Mouse (Mus musculus) c-Kit-negative CD71-positive TER-119-positive erythroid progenitor cells, embryonic 14.5 days (primary cell): ENCODE results near the gene Vps36.
A peak's percentile ranks its signal among the peaks of the same experiment; 100 is the strongest.

Experiments used
- DNase-seq: peaks from one replicate; pipeline ENCODE4 v3.0.0-alpha.2; 2013; ENCODE audit warnings: low read depth, low spot score

Vps36 gene

DNA sequence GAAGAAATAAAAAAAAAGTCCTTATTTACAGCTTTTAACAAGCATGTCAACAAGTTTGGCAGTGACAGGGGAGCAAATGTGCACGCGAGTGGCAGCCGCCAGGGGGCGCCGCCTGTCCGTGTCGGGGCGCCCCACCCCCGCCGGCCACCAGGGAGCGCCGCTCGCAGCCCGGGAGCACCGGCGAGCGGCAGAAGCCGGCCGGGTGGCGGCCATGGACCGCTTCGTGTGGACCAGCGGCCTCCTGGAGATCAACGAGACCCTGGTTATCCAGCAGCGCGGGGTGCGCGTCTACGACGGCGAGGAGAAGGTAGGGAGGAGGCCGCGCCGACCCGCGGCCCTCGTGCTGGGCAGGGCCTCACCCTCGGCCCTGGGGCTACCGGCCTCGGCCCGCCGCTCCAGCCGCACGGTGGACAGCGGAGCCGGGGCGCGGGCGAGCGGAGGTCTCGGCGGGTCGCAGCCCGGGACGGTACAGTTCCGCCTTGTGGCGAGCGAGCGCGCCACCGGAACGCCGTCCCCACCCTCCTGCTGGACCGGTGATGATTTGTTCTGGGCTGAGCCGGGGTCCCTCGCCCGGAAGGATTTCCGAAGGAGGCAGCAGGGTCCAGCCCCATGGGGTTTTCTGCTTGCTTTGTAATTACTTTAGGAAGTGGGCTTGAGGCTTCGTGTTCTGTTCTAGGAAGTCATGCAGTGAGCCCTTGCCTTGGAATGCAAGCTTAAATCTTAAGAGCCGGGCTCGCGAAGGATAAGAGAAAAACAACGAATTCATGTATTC, at the start of gene Vps36:
TSS of gene Vps36 (plus strand) at position 150 of the 772 bp plus-strand sequence.
- DNase-seq, result peak; percentile 77

DNA sequence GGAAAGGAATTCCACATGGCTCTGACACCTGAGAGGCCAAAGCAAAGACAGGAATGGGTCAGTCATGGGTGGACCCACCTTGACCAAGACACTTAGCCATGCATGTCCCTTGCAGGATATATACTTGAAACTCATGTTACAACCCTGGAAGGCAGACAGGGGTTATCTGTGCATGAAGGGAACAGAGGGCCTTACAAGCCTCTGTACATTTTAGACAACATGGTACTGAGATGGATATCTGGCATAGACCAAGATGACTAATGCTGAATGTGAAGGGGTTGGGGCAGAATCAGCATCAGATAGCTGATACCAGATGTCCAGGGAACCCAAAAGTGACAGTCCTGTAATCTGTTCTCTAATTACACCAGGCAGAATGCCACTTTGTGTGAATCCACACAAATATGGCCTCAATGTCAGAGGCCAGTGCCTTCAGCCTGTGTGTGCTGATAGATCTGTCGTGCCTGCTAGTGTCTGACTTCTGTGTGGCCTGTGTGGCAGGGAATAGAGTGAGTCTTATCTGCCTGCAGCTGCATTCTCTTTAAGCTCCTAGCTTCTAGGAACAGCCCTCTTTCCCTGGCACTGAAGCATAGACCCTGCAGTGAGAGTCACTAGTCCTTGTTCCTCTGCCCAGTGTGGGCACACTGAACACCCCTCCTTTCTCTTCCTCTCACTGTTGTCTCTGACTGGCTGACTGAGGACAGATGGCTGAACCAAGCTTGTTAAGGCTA, 48.7 kb upstream of the Vps36 start:
- DNase-seq, result no peak

DNA sequence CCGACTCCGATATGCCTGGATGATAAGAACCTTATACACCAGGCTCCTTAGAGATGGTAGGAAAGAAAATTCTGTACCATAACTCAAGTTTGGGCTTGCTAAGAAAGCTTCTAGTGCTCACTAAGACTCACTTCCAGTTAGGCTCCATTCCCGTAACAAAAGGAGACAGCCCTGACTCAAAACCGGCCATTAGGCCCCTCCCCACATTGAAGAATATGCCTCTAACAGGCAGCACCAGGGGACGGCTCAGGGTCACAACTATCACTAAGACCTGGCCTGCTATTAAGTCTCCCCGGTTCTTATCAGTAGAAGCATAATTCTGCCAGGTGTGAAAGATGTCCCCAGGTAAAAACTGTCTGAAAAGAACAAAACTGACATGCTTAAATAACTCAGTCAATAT, 46.8 kb upstream of the Vps36 start:
- DNase-seq, result no peak

DNA sequence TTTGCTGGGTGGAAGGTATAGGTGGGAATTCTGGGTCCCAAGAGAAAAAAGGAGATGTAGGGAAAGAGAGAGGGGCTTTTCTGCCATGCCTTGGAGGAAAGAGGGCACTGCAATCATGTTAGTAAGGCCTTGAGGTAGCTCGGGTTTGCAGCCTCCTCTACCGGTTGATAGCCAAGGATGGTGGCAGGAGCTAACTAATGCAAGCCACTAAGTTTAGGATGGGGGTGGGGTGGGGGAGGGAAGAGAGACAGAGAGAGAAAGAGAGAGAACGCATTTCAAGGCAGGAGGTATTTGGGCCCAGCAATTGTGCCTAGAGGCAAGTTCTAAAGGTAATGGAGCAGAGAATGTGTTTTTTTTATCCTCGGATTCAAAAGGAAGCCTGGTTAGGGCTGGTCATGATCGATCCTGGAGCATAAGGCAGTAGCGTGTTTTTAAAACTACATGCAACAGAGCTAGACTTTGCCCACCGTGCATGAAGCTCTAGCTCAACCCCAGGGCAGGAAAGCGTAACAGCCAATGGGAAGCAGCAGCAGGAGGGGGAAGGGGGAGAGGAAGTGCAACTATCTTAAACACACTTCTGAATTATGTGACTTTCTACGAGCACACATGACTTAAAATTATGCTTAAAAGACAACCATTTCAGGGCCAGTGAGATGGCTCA, 44.8 kb upstream of the Vps36 start:
- no peak for DNase-seq

DNA sequence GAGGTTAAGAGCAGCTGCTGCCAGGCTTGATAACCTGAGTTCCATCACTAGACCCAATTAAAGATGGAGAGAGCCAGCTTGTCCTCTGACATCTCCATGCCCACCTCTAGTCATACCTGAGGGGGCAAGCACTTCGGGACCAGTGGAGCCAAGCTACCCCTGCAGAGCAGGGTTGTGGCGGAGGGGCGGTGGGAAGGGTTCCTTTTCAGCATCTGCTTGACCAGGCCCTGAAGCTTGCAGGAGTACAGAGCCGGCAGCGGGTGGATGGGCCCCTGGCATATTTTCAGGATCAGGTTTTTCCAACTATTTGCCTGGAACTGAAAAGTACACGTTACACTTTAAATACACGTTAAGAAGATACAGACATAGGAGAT, 44.3 kb upstream of the Vps36 start:
- DNase-seq, result no peak

DNA sequence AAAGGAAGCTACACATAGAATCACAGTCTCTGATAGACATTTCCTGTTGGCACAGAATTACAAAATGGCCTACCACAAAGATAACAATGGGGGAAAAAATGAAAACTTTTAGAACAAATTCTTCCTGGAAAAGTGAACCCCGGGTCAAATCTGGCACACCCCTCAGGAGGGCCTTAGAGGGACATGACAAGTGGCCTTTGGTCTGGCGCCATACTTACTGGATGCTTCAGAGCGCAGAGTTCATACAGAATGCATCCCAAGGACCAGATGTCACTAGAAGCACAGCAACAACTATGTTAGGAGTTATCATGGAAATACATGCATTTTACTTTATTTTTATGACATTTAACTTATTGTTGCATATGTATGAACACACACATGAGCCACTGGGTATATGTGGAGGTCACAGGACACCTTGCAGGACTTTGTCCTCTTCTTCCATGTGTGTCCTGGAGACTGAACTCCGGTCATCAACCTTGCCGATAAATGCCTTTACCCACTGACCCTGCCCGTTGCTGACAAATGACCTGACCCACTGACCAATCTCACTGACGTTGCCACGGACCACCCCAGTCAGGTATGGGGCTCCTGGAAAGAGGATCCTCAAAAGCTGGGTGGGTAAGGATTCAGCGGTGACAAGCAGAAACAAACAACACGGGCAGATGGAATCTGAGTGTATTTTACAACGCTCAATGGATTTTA, 42.8 kb upstream of the Vps36 start:
- no peak for DNase-seq

DNA sequence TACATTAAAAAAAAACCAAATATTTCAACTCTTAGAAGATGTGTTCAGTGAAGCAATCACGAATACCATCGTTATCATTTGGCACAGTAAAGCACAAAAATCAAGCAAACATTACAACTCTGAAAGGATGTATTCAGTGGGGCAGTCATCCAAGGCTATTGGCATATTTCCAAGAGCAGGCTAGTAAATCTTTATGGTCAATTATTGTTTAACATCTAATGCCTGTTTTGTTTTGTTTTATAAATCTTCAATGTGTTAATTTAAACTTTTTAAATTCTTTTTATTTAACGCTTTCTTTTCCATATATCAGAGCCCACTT, 42.3 kb upstream of the Vps36 start:
- DNase-seq, result no peak

DNA sequence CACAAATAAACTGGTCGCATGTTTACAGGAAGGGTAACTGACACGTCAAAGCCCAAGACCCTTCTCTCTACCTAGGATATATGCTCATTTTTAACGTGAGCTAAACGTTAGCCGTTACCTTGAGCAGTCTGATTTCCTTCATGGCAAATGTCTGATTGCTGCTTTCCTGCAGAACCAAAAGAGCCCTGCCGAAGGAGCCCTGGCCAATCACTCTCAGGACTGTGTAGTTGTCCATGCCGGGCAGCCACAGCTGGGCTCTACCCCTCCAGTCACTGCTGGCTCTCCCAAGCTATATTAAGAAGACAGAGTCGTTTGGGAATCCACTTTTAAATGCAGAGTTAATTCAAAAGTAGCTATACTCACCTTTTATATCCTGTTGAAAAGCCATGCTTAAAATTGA, 30.4 kb upstream of the Vps36 start:
- DNase-seq, result no peak

DNA sequence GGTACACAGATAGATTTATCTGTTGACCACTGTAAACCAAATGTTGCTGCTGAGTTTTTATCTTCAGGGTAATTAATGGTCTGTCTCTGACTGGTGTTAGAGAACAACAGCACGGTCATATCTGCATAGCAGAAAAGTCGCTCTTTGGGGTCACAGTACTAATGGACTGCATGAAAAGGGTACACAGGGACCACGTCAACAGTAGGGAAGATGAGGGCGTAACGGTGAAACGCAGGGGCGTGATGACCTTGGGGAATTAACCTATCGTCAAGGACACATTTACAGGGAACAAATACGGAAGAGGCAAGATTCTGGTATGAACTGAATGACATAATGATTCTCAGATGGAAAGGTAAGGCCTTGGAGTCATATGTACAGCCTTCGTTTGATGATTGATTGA, 28.2 kb upstream of the Vps36 start:
- DNase-seq, result no peak

DNA sequence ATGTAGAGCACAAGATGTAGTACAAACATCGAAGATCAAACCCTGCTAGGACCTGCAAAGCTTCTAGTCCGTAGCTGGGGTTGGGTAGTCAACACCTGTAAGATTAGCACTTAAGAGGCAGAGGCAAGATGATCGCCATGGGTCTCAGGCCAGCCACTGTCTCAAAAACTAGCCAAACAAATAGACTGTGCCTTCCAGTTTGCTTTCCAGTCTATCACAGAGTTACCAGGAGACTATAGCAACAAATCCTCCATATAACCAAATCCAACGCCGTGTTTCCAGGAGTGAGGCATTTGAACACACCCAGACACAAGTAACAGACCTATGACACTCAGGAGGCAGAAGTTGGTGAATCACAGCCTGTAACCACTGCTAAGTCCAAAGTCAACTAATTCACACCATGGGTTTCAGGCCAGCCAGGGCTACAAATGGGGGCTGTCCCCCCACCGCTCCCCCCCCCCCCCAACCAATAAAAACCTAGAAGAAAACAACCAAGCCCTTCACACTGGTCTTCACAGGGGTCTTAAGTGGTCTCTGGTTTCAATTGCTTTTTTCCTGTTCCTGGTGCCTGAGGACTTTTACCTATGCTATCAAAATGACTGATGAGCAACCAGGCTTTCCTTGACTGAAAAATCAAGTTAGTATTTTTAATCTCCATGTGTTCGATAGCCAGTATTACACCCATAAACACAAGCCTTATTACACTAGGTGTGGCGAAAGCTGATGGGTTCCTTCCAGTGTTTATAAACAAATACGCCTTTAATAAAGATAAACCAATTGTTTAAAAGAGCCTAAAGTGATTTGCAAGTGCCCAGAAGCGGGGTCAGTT, 27.1 kb upstream of the Vps36 start:
- no peak for DNase-seq

DNA sequence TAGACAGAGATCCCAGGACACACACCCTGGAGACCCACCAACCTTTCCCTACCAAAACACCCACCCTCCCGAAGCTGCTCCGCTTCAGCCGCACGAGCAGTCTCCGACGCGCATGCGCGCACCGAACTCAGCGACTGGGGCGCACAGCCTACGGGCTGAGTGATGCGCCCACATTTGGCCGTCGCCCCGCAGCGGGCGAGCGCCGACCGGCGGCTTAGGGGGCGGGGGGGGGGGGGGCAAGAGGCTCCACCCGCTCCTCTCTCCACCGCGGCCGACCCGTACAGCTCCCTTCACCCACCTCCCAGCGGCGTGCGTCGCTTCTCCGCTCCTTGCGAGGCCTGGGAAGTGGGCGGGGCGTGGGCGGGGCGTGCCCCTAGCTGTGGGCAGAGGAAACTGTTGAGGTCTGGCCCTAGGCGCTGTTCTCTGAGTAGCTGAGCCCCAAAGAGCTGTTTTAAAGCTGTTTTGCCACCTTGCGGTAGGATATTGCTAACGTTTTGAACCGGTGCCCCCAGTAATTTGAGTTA, 26.5 kb upstream of the Vps36 start, which contains the start of gene Nek3:
TSS of gene Nek3 (minus strand) at position 356 of the 524 bp plus-strand sequence.
- DNase-seq, result peak; percentile 59

DNA sequence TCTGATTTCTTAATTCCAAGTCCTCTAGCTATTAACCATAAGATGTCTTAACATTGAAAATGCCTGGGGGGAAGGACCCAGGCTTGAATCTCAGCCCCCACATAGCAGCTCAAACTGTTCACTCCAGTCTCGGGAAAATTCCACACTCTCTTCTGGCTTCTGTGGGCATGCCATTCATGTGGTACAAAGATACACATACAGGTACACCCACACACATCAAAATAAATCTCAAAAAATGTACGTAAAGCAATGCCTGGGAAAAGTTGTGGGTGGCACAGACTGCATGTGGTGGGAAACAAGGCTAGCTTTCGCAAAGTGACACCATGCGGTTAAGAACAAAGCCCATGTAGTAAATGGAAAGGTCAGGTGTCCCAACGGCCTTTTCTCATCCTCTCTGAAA, 23.4 kb upstream of the Vps36 start:
- DNase-seq, result no peak

DNA sequence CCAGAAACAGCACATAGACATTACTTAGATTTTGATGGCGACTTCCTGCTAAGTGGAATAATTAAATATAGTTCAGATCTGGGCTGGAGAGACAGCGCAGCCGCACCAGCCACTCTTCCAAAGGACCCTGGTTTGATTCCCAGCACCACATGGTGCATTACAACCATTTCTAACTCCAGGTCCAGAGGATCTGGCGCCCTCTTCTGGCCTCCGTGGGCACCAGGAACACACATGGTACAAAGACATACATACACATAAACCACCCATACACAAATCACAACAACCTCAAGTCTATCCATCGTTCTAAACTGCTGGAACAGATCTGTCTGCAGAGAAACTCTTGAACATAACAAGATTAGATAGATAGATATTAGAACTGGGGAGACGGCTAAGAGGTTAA, 16.6 kb upstream of the Vps36 start:
- no peak for DNase-seq

DNA sequence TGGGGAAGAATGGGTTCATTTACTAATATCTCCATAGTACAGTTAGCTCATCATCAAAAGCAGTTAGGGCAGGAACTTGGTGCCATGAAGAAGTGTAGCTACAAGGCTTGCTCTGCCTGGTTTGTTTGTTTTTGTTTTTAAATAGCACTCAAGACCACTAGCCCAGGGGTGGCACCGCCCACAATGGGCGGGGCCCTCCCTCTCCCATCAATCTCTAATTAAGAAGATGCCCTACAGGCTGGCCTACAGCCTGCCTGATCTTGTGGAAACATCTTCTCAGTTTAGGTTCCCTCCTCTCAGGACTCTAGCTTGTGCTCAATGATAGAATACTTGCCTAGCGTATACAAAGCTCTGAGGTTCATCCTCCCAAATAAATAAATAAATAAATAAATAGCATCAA, 7.7 kb upstream of the Vps36 start:
- DNase-seq, result peak; percentile 66

DNA sequence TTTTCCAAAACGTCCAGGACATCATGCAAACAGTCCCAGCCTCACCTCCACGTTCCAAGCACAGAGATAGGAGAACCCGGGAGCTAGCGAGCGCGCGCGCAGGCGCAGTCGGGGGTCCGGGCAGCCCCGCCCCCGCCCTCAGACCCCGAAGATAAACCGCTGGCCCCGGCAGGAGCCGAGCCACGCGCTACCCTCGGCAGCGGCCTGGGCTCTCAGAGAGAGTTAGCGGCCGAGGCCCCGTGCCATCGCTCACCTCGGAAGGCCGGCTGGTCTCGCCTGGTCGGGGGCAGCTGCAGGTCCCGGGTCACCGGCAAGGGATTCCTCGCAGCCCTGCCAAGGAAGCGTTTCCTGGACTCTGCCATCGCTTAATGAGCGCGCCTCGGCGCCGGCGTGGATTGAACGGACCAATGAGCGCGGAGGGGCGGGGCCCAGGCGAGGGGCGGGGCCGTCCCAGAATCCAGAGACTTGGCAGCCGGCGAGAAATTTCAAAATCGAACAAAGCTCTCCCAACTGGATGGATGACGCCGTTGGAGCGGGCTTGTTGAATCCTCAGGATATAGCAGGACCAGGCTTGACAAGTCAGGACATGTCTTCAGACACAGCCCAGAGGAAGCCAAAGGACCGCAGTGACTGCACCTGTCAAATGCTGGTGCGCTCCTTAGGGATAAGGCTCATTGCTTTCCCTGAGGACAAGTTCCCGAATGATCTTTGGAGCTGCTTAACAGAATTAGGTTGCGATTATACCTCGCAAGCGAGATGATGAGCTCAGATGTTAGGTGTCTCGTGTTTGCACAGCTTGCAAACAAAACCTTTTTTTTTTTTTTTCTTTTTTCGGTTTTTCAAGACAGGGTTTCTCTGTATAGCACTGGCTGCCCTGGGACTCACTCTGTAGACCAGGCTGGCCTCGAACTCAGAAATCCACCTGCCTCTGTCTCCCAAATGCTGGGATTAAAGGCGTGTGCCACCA, 6.9 kb upstream of the Vps36 start, which contains the start of gene Ckap2:
TSS of gene Ckap2 (minus strand) at position 389 of the 967 bp plus-strand sequence.
- peak; percentile 91 for DNase-seq

DNA sequence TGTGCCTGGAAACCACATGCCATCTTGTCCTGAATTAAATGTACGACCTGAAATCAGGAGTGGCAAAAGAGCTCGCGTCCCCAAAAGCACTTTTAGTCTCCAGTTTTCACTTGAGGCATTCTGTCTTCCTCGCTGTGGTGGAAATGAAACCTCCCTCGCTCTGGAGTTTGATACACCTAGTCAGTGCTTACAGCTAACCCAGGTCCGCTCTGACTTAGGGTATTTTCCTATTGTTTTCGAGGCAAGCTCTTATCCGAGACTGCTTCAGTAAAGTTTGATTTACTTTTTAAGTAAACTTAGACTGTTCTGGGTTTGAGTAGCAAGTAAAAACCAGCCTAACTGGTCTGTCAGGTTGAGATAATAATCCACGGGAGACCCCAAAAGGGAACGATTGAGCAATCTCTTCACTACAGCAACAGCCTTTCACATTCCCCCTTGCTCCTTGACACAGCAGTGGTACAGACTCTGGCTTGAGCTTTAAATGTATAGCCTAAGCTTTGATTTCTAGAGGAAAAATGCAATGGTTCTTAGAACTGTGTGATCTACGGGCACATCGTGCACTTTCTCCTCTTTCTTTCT, 912 bp downstream of the Vps36 start:
- no peak for DNase-seq

DNA sequence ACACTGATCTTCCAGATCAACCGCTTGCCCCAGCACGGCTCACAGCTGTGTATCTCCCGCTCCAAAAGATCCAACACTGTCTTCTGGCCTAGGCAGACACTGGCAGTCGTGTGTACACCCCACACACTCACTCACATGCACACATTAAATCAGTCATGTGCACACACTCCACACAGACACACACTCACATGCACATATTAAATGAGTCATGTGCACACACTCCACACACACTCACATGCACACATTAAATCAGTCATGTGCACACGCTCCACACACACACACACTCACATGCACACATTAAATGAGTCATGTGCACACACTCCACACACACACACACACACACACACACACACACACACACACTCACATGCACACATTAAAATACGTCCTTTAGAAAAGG, 5.3 kb downstream of the Vps36 start:
- no peak for DNase-seq

DNA sequence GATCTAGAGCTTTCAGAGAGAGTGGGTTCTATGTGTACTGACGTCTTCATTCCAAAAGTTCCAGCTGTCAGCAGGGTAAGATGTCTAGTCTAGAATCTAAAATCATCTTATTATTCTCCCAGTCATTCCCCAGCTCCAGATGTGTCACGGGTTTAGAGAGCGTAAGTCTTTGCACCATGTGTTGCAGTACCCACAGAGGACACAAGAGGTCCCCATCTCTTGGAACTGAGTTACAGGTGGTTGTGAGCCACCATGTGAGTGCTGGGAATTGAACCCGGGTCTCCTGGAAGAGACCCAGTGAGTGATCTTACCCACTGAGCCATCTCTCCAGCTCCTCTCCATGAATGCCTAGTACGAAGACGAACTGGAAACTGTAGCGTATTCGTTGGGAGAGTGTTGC, 6.9 kb downstream of the Vps36 start:
- DNase-seq, result no peak

DNA sequence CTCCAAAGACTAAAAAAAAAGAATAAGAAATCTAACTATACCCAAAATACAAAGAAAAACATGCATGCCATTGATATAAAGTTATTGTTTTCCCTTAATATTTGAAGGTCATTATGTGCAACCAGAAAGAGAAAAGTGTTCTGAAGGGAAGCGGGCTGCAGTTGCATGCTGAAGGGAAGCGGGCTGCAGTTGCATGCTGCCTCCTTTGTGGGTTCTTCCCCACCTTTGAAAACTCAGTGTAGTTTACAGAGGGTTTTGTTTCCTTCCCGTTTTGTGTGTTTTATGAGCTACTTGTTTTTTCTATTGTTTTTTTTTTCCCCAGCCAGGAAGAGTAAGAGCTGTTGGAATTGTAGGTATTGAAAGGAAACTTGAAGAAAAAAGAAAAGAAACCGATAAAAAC, 14.9 kb downstream of the Vps36 start:
- DNase-seq, result no peak
